ENCODE assay signal across 16 mouse cellular contexts in genomic region chr14:40932225-40932624, GRCm38 (mm10). TPM values are rescaled to one million over a fixed set of nuclear protein-coding genes. Genes with fewer than 3 reads are reported as not detected.
DNase-seq lines count a peak whose midpoint lies in the region; ATAC-seq and TF ChIP-seq lines count a peak whose summit lies in the region.
"Had no signal": no experiment of that assay in that cellular context is flagged by ENCODE, and none has a peak within 500 bp of the region (broad histone marks: within the 10 kb centered on the region; RNA-seq: fewer than 3 reads in every experiment).

No protein-coding gene starts in this region.

- 91% methylated on average over 9 of the region's 9 CpGs for WGBS in neural tube, embryonic 13.5 days
- 92% methylated on average over 9 of the region's 9 CpGs for WGBS in neural tube, embryonic 15.5 days
- WGBS in kidney, embryonic 16.5 days, result 42% methylated on average over 9 of the region's 9 CpGs

- intact Hi-C loops in left cerebral cortex, adult 2 months (cut with DNase I), result no loop called here

- H3K4me3 ChIP-seq in neural tube, embryonic 13.5 days, result no peak overlapping the region
- no peak overlapping the region for H3K4me3 ChIP-seq in neural tube, embryonic 15.5 days (replicated peaks)
- no peak overlapping the region for H3K4me3 ChIP-seq in kidney, embryonic 16.5 days (ENCODE audit: low read length)
- H3K4me3 ChIP-seq in left cerebral cortex, adult 2 months, result no peak overlapping the region
- H3K4me3 ChIP-seq: midbrain, embryonic 13.5 days had no signal

- no peak overlapping the region for H3K4me2 ChIP-seq in neural tube, embryonic 13.5 days
- no peak overlapping the region for H3K4me2 ChIP-seq in neural tube, embryonic 15.5 days
- peak overlapping the region; percentile 13; the same call in 1 of the 2 replicates for H3K4me2 ChIP-seq in kidney, embryonic 16.5 days (replicated peaks; ENCODE audit: low read depth, low read length)
- H3K4me2 ChIP-seq: lung, embryonic 14.5 days; midbrain, embryonic 13.5 days had no signal

- 0 out of 2 replicates have a peak overlapping the region, but pooled peaks have one; percentile 33 for H3K27ac ChIP-seq in neural tube, embryonic 13.5 days (replicated peaks)
- no peak overlapping the region; the same call in 1 of the 2 replicates for H3K27ac ChIP-seq in neural tube, embryonic 15.5 days (replicated peaks)
- peak overlapping the region; percentile 91 for H3K27ac ChIP-seq in kidney, embryonic 16.5 days (ENCODE audit: low read length)
- H3K27ac ChIP-seq in left cerebral cortex, adult 2 months, result no peak overlapping the region
- H3K27ac ChIP-seq: midbrain, embryonic 13.5 days had no signal

- H3K36me3 ChIP-seq in neural tube, embryonic 13.5 days, result 0 out of 2 replicates have a peak, but pooled peaks cover 7% of the 10 kb centered on the region
- H3K36me3 ChIP-seq in neural tube, embryonic 15.5 days, result no peaks in the 10 kb centered on the region
- no peaks in the 10 kb centered on the region for H3K36me3 ChIP-seq in kidney, embryonic 16.5 days (ENCODE audit: insufficient read depth, low read length)

- H3K9me3 ChIP-seq in neural tube, embryonic 13.5 days, result no peaks in the 10 kb centered on the region
- no peaks in the 10 kb centered on the region for H3K9me3 ChIP-seq in neural tube, embryonic 15.5 days (replicated peaks)
- H3K9me3 ChIP-seq in kidney, embryonic 16.5 days (ENCODE audit: low read length), result no peaks in the 10 kb centered on the region
- H3K9me3 ChIP-seq: midbrain, embryonic 13.5 days had no signal

- H3K4me1 ChIP-seq in neural tube, embryonic 13.5 days (replicated peaks), result peaks cover 86% of the 10 kb centered on the region
- H3K4me1 ChIP-seq in neural tube, embryonic 15.5 days, result peaks cover 37% of the 10 kb centered on the region
- H3K4me1 ChIP-seq in kidney, embryonic 16.5 days (ENCODE audit: insufficient read depth, low read length), result peaks cover 94% of the 10 kb centered on the region

- TF ChIP-seq CTCF in left cerebral cortex, adult 2 months (IDR thresholded peaks at IDR 0.05), result no peak

- H3K27me3 ChIP-seq in neural tube, embryonic 13.5 days, result no peaks in the 10 kb centered on the region
- H3K27me3 ChIP-seq in neural tube, embryonic 15.5 days (replicated peaks), result no peaks in the 10 kb centered on the region
- H3K27me3 ChIP-seq in kidney, embryonic 16.5 days (ENCODE audit: insufficient read depth, low read length), result no peaks in the 10 kb centered on the region
- H3K27me3 ChIP-seq: midbrain, embryonic 13.5 days had no signal

- peak; percentile 39 for DNase-seq in kidney, adult 11 months
- no peak for DNase-seq in kidney, adult 18-20 months
- no peak for DNase-seq in T-cell, adult 2 months (ENCODE audit: low spot score)
- no peak for DNase-seq in left cerebral cortex, adult 2 months (ENCODE audit: extremely low spot score in 1 of 2, low spot score in 2 of 2)
- DNase-seq: cerebellum, adult 11 months; forebrain, postnatal 0 days; gastrocnemius, postnatal 36 days; lung, embryonic 14.5 days; right cerebral cortex, postnatal 4 days; thymus, postnatal 14 days had no signal

- no peak for ATAC-seq in neural tube, embryonic 13.5 days (ENCODE audit: low read depth)
- ATAC-seq in neural tube, embryonic 15.5 days (ENCODE audit: low FRiP score), result no peak
- ATAC-seq in kidney, embryonic 16.5 days (ENCODE audit: low FRiP score, low TSS enrichment), result no peak
- ATAC-seq: activated CD4-positive, CD25-positive, alpha-beta regulatory T cell, adult 4 months; forebrain, postnatal 0 days; hindbrain, embryonic 16.5 days; midbrain, embryonic 13.5 days had no signal

- H3K9ac ChIP-seq in neural tube, embryonic 13.5 days, result no peak overlapping the region
- H3K9ac ChIP-seq in neural tube, embryonic 15.5 days (replicated peaks), result no peak overlapping the region
- peak overlapping the region; percentile 40; the same call in 1 of the 2 replicates for H3K9ac ChIP-seq in kidney, embryonic 16.5 days (replicated peaks; ENCODE audit: low read length)
- H3K9ac ChIP-seq: forebrain, postnatal 0 days; lung, embryonic 14.5 days; midbrain, embryonic 13.5 days had no signal

RNA-seq across cellular contexts. Expression of gene Tspan14, which starts 34.4 kb away (rescaled TPM):
- 78.5 and 87.4 TPM in 2 replicates for polyA plus RNA-seq in neural tube, embryonic 13.5 days (2015; fragmentation: Nextera tagmentation; extraction: Ambion mirVana)
- polyA plus RNA-seq in neural tube, embryonic 15.5 days (2015; fragmentation: Nextera tagmentation; extraction: Ambion mirVana), result 45.5 and 53.0 TPM in 2 replicates
- polyA plus RNA-seq in kidney, embryonic 16.5 days (2015; fragmentation: Nextera tagmentation; extraction: Ambion mirVana), result 138 and 144 TPM in 2 replicates
- 10 to 100 TPM; 50.2 to 52.1 TPM for total RNA-seq in left cerebral cortex, adult 2 months (2021)

RNA-seq across cellular contexts. Expression of gene Sh2d4b, which starts 39.2 kb away (rescaled TPM):
- polyA plus RNA-seq in neural tube, embryonic 13.5 days (2015; fragmentation: Nextera tagmentation; extraction: Ambion mirVana), result 1.5 and 1.6 TPM in 2 replicates
- polyA plus RNA-seq in neural tube, embryonic 15.5 days (2015; fragmentation: Nextera tagmentation; extraction: Ambion mirVana), result 0.69 and 6.5 TPM in 2 replicates
- polyA plus RNA-seq in kidney, embryonic 16.5 days (2015; fragmentation: Nextera tagmentation; extraction: Ambion mirVana), result 0.81 and 0.99 TPM in 2 replicates
- 1 to 10 TPM; 5.8 to 6.7 TPM for total RNA-seq in left cerebral cortex, adult 2 months (2021)
- polyA plus RNA-seq: activated CD4-positive, CD25-positive, alpha-beta regulatory T cell, adult 4 months had no signal

Comparison
In these comparisons a context has a peak if more than half of its experiments do, and no peak if none do; other contexts are left out.
1. H3K27ac ChIP-seq: peak in neural tube, embryonic 13.5 days (single experiment) and kidney, embryonic 16.5 days (single experiment); none in neural tube, embryonic 15.5 days (single experiment) and left cerebral cortex, adult 2 months (single experiment).